Mouse (Mus musculus): ENCODE results near the gene Lrmda.

GRCm38 (mm10) chr14:22728611-22729223, 709.2 kb downstream of the Lrmda start:
- TF ChIP-seq EP300 (IDR thresholded peaks at IDR 0.05; ENCODE audit: low read depth in 1 of 2, low read length in 2 of 2) (no peak), ZC3H11A (IDR thresholded peaks at IDR 0.05; ENCODE audit: low read depth, low read length) (no peak), USF2 (IDR thresholded peaks at IDR 0.05; ENCODE audit: borderline replicate concordance in 1 of 2, insufficient read depth in 1 of 2, low read depth in 1 of 2, low read length in 2 of 2) (no peak), CTCF (IDR thresholded peaks at IDR 0.05 in 2 of 3, conservative IDR thresholded peaks at IDR 0.05 in 1 of 3; ENCODE audit: control insufficient read depth in 1 of 3, insufficient read depth in 1 of 3, low read depth in 2 of 3, low read length in 3 of 3, poor library complexity in 1 of 3, severe bottlenecking in 1 of 3) (no peak), ZNF384 (IDR thresholded peaks at IDR 0.05; ENCODE audit: low read depth, low read length) (no peak), POLR2A (IDR thresholded peaks at IDR 0.05; ENCODE audit: control insufficient read depth in 1 of 2, insufficient read depth in 1 of 2, low read depth in 1 of 2, low read length in 2 of 2, poor library complexity in 1 of 2) (no peak), MXI1 (IDR thresholded peaks at IDR 0.05; ENCODE audit: low read depth, low read length) (no peak)
